Mouse (Mus musculus): ENCODE results near the gene Csnk1e. TPM values are rescaled to one million over a fixed set of nuclear protein-coding genes. Genes with fewer than 3 reads are reported as not detected.
"Not testable (repeated sequence)": the region's sequence is repeated elsewhere in the genome, so short reads cannot be mapped to it uniquely, and the experiment has no call there.

Csnk1e gene
- polyA plus RNA-seq, 2 experiments: 3.7 to 9.8 TPM

- ATAC-seq (ENCODE audit: insufficient read depth) (no peak), DNase-seq (ENCODE audit: low read depth in 3 of 3, low spot score in 3 of 3) (no peak)
- TF ChIP-seq EP300 (IDR thresholded peaks at IDR 0.05; ENCODE audit: low read depth) (no peak), CTCF (IDR thresholded peaks at IDR 0.05; ENCODE audit: low read depth) (no peak)
- H3K9ac ChIP-seq (replicated peaks): no peak overlapping the region
- no peak overlapping the region for H3K27ac ChIP-seq
- no peak overlapping the region for H3K4me3 ChIP-seq (ENCODE audit: insufficient read depth in 1 of 2, low read depth in 2 of 2, low read length in 2 of 2)
- H3K4me2 ChIP-seq (ENCODE audit: low read depth): no peak overlapping the region
- H3K36me3 ChIP-seq (replicated peaks; ENCODE audit: control insufficient read depth, insufficient read depth, low read depth): no peaks in the 10 kb centered on the region
- H3K27me3 ChIP-seq (ENCODE audit: control insufficient read depth, insufficient read depth, low read length): no peaks in the 10 kb centered on the region; the same call in 1 of the 2 replicates
- H3K4me1 ChIP-seq (replicated peaks; ENCODE audit: control insufficient read depth in 2 of 2, insufficient read depth in 2 of 2, low read length in 1 of 2): peaks cover 0 to 6% of the 10 kb centered on the region in 2 experiments; a peak in 3 of 4 replicates
- H3K9me3 ChIP-seq (ENCODE audit: control insufficient read depth, low read length): no peaks in the 10 kb centered on the region
- WGBS (ENCODE audit: insufficient replicate concordance): 50% methylated on average over 6 of the region's 6 CpGs
These were observed 1.2 kb upstream of the Csnk1e start for GRCm38 (mm10) chr15:79456546-79456945.

GRCm38 (mm10) chr15:79456104-79456503 lies 738 bp upstream of the Csnk1e start:
- H3K9me3 ChIP-seq (ENCODE audit: control insufficient read depth, low read length); H3K36me3 ChIP-seq (replicated peaks; ENCODE audit: control insufficient read depth, insufficient read depth, low read depth); H3K27ac ChIP-seq; H3K9ac ChIP-seq (replicated peaks); H3K4me3 ChIP-seq (ENCODE audit: insufficient read depth in 1 of 2, low read depth in 2 of 2, low read length in 2 of 2); H3K27me3 ChIP-seq (ENCODE audit: control insufficient read depth, insufficient read depth, low read length); H3K4me2 ChIP-seq (ENCODE audit: low read depth); H3K4me1 ChIP-seq (replicated peaks; ENCODE audit: control insufficient read depth in 2 of 2, insufficient read depth in 2 of 2, low read length in 1 of 2); DNase-seq (ENCODE audit: low read depth in 3 of 3, low spot score in 3 of 3); ATAC-seq (ENCODE audit: insufficient read depth): not testable (repeated sequence)
- WGBS (ENCODE audit: insufficient replicate concordance): 40% methylated on average over 6 of the region's 6 CpGs

GRCm38 (mm10) chr15:79453831-79454230 lies 1.5 kb downstream of the Csnk1e start:
- Histone ChIP-seq H3K4me2 (ENCODE audit: low read depth) (no peak overlapping the region), H3K4me3 (ENCODE audit: insufficient read depth in 1 of 2, low read depth in 2 of 2, low read length in 2 of 2) (no peak overlapping the region), H3K27me3 (ENCODE audit: control insufficient read depth, insufficient read depth, low read length) (no peaks in the 10 kb centered on the region), H3K9me3 (ENCODE audit: control insufficient read depth, low read length) (no peaks in the 10 kb centered on the region), H3K9ac (replicated peaks) (no peak overlapping the region), H3K4me1 (replicated peaks; ENCODE audit: control insufficient read depth in 2 of 2, insufficient read depth in 2 of 2, low read length in 1 of 2) (peaks cover 0 to 6% of the 10 kb centered on the region in 2 experiments; a peak in 3 of 4 replicates), H3K36me3 (replicated peaks; ENCODE audit: control insufficient read depth, insufficient read depth, low read depth) (no peaks in the 10 kb centered on the region), H3K27ac (no peak overlapping the region)
- TF ChIP-seq CTCF (IDR thresholded peaks at IDR 0.05; ENCODE audit: low read depth): no peak
- no peak for TF ChIP-seq EP300 (IDR thresholded peaks at IDR 0.05; ENCODE audit: low read depth)
- DNase-seq (ENCODE audit: low read depth in 3 of 3, low spot score in 3 of 3): no peak
- 68% methylated on average over 4 of the region's 4 CpGs for WGBS (ENCODE audit: insufficient replicate concordance)
- ATAC-seq (ENCODE audit: insufficient read depth): no peak

GRCm38 (mm10) chr15:79448041-79448440 lies 7.3 kb downstream of the Csnk1e start:
- Histone ChIP-seq H3K9me3 (ENCODE audit: control insufficient read depth, low read length) (no peaks in the 10 kb centered on the region), H3K4me2 (ENCODE audit: low read depth) (no peak overlapping the region), H3K36me3 (replicated peaks; ENCODE audit: control insufficient read depth, insufficient read depth, low read depth) (no peaks in the 10 kb centered on the region), H3K27me3 (ENCODE audit: control insufficient read depth, insufficient read depth, low read length) (no peaks in the 10 kb centered on the region), H3K27ac (no peak overlapping the region), H3K4me3 (ENCODE audit: insufficient read depth in 1 of 2, low read depth in 2 of 2, low read length in 2 of 2) (no peak overlapping the region), H3K9ac (replicated peaks) (no peak overlapping the region), H3K4me1 (replicated peaks; ENCODE audit: control insufficient read depth in 2 of 2, insufficient read depth in 2 of 2, low read length in 1 of 2) (no peaks in the 10 kb centered on the region)
- TF ChIP-seq CTCF (IDR thresholded peaks at IDR 0.05; ENCODE audit: low read depth): no peak
- no peak for TF ChIP-seq EP300 (IDR thresholded peaks at IDR 0.05; ENCODE audit: low read depth)
- no peak for ATAC-seq (ENCODE audit: insufficient read depth)
- whole genome bisulfite sequencing (ENCODE audit: insufficient replicate concordance): 74% methylated on average over 3 of the region's 3 CpGs
- DNase-seq (ENCODE audit: low read depth in 3 of 3, low spot score in 3 of 3): no peak

- Histone ChIP-seq H3K36me3 (replicated peaks; ENCODE audit: control insufficient read depth, insufficient read depth, low read depth) (no peaks in the 10 kb centered on the region), H3K4me1 (replicated peaks; ENCODE audit: control insufficient read depth in 2 of 2, insufficient read depth in 2 of 2, low read length in 1 of 2) (peaks cover 0 to 1% of the 10 kb centered on the region in 2 experiments; a peak in 2 of 4 replicates), H3K4me3 (ENCODE audit: insufficient read depth in 1 of 2, low read depth in 2 of 2, low read length in 2 of 2) (no peak overlapping the region), H3K27me3 (ENCODE audit: control insufficient read depth, insufficient read depth, low read length) (no peaks in the 10 kb centered on the region; the same call in 1 of the 2 replicates), H3K9me3 (ENCODE audit: control insufficient read depth, low read length) (no peaks in the 10 kb centered on the region), H3K9ac (replicated peaks) (no peak overlapping the region), H3K27ac (no peak overlapping the region), H3K4me2 (ENCODE audit: low read depth) (no peak overlapping the region)
- DNase-seq (ENCODE audit: low read depth in 3 of 3, low spot score in 3 of 3) (no peak), ATAC-seq (ENCODE audit: insufficient read depth) (no peak)
- WGBS (ENCODE audit: insufficient replicate concordance): 53% methylated on average over 8 of the region's 8 CpGs
- no peak for TF ChIP-seq CTCF (IDR thresholded peaks at IDR 0.05; ENCODE audit: low read depth)
- no peak for TF ChIP-seq EP300 (IDR thresholded peaks at IDR 0.05; ENCODE audit: low read depth)
These were observed 9.3 kb downstream of the Csnk1e start for GRCm38 (mm10) chr15:79445786-79446654.
